Mouse (Mus musculus): ENCODE measurements at regions not wholly inside any gene's neighbourhood (a gene's known extent, or its start where the extent isn't known, plus 50 kb on each side); places are given as distances from the start of the nearest gene placed in this dataset.

- DNase-seq, result no peak
Measured at GRCm38 (mm10) chr1:30362072-30362769, 511.5 kb downstream of the Phf3 start.

GRCm38 (mm10) chr1:30320657-30321262 is 553.0 kb downstream of the Phf3 start:
- DNase-seq, result no peak

GRCm38 (mm10) chr1:30318195-30318594 is 555.5 kb downstream of the Phf3 start:
- DNase-seq, result no peak

GRCm38 (mm10) chr1:30289073-30289472 is 584.6 kb downstream of the Phf3 start:
- no peak for DNase-seq

- no peak for DNase-seq
Measured at GRCm38 (mm10) chr1:30262418-30262817, 611.3 kb downstream of the Phf3 start.

- no peak for DNase-seq
Measured at GRCm38 (mm10) chr1:30259547-30259946, 614.2 kb downstream of the Phf3 start.

GRCm38 (mm10) chr1:30216764-30217348 is 656.9 kb downstream of the Phf3 start:
- no peak for DNase-seq

- DNase-seq, result no peak
Measured at GRCm38 (mm10) chr1:30204608-30205262, 669.0 kb downstream of the Phf3 start.

- DNase-seq, result no peak
Measured at GRCm38 (mm10) chr1:30176225-30176624, 697.5 kb downstream of the Phf3 start.

- peak; percentile 59 for DNase-seq
Measured at GRCm38 (mm10) chr1:30144997-30145396, 728.7 kb downstream of the Phf3 start.

GRCm38 (mm10) chr1:30114186-30114585 is 759.5 kb downstream of the Phf3 start:
- DNase-seq, result no peak
